Mouse (Mus musculus) urinary bladder, postnatal 25 days (tissue): Measurements from ENCODE around the gene Gpr158.
A peak's percentile ranks its signal among the peaks of the same experiment; 100 is the strongest.
"Not testable (repeated sequence)": the region's sequence is repeated elsewhere in the genome, so short reads cannot be mapped to it uniquely, and the experiment has no call there.

Source experiments
- DNase-seq: peaks from one replicate; pipeline ENCODE4 v3.0.0; 2022; ENCODE audit warnings: low spot score

The Gpr158 gene

DNA sequence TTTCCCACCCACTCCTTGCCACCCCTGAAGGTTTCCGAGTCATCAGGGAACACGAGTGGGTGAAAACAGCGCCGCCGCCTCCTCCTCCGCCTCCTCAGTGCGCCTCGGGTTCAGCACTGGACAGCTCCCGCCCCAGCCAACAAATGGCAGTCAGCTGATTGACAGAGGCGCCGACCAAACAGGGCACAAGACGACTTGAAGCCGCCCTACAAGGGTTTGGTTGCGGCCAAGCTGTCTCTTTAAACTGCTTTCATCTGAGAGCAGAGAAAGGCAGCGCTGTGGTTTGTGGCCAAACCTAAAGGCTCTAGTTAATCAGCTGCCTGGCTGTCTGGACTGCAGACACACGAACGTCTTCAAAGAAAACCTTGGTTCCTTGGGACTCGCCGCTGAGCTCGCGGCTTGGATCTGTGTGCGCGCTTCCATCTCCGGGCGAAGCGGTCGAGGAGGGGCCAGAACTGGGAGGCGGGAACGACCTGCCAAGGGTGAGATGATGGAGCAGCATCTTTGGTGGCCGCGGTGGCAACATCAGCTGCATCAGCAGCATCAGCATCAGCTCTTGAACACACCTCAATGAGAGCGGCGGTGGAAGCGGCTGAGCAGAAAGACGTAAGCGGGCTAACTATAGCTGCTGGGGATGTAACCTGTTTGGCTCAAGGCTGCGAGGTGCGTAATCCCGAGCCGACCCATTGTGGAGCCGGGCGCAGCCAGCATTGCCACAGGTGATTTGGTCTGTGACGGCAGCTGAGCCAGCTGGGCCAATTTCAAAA, at the start of gene Gpr158:
Gene Gpr158 (plus strand): TSS at position 198 of the 767 bp plus-strand sequence.
- peak; percentile 37 for DNase-seq

DNA sequence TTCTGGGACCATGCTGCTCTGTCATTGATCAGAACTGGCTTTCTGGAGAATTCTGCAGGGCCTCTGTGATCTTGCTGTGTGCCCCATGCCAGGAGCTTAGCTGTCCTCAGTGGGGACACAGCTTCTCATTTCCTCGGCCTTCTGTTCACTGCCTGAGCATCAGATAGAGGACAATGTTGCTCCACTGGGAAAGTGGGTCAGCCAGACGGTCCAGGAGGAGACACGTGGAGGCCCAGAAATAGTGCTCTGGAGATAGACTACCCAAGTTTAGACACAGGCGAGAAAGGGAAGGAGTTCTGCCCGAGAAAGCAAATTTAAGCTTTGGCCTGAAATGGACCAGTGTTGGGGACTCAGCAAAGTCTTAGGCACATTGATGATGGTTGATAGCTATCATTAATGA, 23.5 kb upstream of the Gpr158 start:
- no peak for DNase-seq

DNA sequence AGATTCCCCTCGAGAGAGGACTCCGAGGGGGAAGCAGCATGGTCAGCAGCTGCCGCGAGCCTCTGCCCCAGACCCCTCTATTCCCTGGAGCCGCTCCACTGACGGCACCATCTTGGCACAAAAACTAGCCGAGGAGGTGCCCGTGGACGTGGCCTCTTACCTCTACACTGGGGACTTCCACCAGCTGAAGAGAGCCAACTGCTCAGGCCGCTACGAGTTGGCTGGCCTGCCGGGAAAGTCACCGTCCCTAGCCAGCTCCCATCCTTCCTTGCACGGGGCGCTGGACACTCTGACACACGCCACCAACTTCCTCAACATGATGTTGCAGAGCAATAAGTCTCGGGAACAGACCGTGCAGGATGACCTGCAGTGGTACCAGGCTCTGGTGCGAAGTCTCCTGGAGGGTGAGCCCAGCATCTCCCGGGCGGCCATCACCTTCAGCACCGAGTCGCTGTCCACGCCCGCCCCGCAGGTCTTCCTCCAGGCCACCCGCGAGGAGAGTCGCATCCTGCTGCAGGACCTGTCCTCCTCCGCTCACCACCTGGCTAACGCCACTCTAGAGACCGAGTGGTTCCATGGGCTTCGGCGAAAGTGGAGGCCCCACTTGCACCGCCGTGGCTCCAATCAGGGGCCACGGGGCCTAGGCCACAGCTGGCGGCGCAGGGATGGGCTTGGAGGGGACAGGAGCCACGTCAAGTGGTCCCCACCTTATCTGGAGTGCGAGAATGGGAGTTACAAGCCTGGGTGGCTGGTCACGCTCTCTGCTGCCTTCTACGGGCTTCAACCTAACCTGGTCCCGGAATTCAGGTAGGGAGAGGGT, 1.2 kb downstream of the Gpr158 start:
- no peak for DNase-seq

DNA sequence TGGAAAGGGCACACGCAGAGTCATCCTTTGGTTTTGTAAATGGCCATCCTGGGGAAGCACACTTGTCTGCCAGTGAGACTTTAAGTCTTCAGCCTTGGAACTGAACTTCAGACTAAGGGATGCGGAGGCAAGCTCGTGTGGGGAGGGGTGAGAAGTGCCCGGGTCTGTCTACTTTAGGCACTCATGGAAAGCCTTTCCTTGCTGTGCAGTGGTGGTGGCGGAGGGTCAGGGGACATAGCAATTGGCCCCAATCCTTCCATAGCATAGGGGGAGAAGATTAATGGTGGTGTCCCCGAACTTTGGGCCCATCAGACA, 1.8 kb downstream of the Gpr158 start:
- DNase-seq, result no peak

DNA sequence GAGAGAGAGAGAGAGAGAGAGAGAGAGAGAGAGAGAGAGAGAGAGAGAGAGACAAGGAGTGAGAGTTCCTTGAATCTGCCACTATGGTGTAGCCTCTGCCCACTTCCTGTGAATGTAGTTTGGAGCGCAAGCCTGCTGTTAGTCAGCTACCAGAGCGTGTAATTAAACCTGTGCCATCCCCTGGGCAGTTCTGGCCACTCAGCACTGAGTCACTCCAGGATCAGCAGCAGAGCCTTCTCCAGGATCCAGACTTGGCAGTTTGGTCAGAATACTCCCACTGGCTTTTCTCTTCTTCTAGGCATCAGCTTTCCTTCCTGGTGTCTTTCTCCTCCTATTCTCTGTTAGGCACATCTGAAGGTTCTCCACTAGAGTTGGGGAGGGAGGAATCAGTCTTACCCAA, 2.2 kb downstream of the Gpr158 start:
- DNase-seq, result no peak

DNA sequence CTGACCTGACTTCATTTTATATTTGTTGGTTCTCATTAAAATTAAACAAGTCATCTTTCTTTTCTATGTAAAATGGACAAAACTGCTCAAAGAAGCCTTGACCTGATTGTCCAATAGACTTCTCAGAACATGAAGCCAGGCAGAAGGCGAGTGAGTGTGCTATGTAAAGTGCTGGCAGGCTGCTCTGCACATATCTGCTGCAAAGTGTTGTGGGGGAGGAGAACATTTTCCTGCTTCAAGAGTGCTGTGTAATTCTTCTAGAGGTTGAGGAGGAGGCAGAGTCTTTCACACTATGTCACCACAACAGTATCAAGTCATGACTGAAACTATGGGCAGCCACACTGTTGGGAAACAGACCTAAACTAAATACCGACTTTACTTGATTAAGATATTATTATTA, 12.2 kb downstream of the Gpr158 start:
- DNase-seq, result no peak

DNA sequence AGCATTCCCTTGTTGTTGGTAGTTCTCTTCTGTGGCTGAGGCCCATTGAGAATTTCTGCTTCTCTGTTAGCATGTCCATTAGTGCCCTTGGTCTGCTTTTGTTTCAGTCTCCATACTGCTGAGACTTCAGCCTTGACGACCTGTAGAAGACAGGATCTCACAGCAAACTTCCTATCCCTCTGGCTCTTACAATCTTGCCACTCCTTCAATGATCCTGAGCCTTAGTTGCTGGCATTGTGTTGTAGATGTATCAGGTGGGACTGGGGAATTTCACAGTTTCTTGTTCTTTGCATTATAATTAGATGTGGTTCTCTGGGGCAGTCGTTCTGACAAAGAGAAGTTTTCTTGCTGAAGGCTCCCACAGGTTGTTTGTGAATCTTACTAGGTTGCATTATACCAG, 25.4 kb downstream of the Gpr158 start:
- no peak for DNase-seq

DNA sequence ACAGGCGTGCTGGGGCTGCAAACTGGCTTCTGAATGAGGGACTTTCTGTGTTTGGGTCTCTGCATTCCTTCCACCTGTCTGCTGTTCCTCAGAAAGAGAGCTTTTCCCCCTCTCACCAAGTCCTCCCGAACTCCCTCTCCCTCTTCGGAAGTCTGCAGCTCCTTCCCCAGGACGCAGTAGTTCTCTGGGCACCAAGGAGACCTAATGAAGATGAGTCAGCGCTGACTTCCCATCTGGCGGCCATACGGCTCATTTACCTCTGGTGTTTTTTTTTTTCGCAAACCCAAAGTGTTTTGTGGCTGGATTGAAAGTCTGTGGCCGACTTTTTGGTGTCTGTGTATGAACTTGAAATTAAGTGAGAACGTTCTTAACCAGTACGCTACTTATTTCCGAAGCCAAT, 30.0 kb downstream of the Gpr158 start:
- DNase-seq, result no peak

DNA sequence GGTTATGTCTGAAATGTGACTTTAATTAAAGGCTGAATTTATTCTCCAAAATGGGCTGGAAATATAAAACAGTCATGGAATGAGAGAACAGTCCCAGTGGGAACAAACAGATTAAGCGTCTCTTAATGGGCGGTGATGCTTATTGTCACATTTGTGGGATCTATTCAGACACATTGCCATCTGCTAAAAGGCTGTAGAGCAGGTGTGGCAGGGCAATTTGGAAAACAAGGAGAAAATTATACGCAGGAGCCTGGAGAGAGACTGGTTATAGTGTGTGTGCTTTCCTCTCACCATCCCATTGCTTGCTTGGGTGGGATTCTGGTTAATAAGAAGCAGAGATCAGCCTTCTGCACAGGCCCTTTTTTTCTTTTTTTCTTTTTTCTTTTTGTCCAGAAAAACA, 32.3 kb downstream of the Gpr158 start:
- DNase-seq, result no peak

DNA sequence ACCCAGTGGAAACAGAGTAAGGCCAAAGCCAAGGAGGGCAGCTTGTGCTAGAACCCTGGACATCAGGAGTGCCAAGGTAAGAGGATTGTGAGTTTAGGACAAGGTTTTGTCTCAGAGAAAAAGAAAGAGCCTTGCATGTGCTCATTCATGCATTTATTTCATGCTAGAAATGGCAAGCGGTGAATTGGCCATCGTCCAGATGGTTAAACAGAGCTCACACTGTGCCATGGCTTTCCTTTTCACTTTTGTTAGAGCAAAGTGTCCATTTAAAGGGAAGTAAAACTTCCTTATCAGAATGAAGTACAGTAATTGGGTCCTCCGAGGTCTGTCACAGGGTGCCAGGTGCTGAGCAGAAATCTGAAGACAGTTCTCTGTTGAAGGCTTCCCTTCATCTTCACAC, 38.3 kb downstream of the Gpr158 start:
- DNase-seq, result no peak

DNA sequence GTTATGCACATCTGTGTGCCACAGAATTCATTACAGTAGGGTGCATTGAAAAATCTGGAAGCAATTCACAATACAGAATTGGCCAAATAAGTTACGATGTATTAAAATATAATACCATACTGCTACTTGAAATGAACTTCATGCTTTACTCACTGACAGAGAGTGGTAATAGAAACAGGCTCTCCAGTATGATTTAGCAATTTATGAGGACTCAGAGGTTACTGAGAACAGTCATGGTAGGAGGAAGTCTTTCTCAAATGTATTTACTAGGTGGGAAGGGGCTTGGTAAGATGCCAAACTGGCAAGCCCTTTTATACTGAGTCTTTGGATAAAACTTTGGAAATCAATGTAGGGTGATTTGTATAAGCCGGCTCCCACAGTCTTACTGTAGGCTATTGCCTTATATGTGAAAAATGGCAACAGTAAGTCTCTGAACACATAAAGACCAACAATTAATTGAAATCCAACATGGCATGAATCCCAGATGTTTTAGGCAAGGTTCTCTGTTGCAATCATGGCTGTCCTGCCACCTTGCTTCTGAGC, 40.2 kb downstream of the Gpr158 start:
- DNase-seq, result no peak

DNA sequence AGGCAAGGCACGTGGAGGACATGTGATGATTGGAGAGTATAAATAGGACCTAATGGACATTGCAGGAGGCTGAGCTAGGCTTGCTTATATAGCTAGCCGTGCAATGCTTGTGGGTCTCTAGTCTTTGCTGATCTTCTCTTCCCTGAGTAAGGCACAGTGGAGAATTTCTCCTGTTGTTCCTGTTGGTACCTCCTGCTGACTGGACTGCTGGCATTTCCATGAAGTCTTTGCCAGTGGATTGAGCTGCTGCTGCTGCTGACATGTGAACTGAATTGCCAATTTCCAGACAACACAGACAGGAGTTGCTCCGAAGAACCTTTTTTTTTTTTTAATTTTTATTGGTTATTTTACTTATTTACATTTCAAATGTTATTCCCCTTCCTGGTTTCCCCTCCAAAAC, 41.5 kb downstream of the Gpr158 start:
- DNase-seq, result no peak

DNA sequence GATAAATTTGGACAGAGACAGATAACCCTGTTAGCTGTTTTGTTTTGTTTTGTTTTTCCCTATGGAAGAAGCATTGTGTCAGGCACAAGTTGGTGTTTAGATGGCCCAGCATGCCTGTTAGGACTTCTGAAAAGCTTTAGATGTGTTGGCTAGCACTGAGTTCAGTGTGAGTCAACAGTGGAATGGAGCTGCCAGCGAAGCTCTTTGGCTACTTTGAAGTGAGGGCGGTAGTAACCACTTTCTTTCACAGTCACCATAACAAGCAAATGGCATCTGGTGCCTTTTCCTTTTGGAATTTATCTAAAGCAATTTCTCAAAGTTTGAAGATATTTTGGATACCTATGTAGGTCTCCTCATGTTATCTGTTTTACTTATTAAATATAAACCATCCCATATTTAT, 62.9 kb downstream of the Gpr158 start:
- DNase-seq, result no peak

DNA sequence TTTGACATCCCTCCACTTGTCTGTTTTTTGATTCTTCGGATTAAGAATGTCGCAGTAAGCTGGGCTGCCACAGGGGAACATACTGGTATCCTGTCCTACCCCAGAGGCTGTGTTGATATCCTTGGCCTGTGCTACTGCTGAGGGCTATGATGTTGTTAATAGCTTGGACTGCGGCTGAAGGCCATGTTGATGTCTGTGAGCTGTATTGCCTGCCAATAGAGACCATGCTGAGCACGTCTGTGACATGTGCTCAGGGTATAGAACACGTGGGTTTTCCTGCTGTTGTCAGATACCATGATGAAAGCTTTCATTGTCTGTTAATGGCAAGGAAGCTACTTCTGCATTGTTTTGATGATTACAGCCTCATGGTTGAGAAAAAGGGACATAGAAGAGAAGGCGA, 63.8 kb downstream of the Gpr158 start:
- DNase-seq, result no peak

DNA sequence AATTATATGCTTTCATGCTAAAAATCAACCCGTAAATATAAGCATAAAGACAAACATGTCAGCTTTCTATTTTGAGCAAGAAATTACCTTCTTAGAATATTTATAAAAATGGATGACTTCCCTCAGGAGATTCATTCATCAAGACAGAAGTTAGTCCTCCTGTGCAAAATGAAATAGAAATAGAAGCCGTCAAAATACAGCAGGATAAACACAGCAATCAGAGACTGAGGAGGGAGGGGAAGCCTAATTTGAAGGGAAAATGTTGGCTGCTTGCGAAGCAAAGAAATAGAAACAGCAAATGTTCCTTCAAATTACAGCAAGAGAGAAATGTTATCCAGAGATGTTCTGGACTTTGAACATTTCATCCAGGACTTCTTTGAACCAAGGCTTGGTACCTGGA, 72.3 kb downstream of the Gpr158 start:
- no peak for DNase-seq

DNA sequence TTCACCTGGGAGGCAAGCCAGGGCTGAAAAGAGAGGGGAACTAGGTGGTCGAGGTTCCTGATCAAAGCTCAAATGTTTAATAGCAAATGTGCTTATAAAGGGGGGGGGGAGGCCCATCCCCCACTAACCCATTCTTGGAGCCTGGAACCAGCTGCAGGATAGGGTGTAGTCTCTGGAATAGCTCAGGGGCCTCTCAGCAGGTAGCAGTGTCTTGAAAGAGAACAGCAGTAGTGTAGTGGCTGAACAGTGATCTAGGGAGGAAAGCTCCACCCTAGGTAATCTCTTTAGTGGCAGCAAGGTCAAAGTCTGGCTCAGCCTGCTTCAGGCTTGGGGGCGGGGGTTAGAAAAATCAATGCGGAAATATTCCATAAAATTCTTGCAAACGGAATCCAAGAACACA, 93.3 kb downstream of the Gpr158 start:
- DNase-seq, result not testable (repeated sequence)

DNA sequence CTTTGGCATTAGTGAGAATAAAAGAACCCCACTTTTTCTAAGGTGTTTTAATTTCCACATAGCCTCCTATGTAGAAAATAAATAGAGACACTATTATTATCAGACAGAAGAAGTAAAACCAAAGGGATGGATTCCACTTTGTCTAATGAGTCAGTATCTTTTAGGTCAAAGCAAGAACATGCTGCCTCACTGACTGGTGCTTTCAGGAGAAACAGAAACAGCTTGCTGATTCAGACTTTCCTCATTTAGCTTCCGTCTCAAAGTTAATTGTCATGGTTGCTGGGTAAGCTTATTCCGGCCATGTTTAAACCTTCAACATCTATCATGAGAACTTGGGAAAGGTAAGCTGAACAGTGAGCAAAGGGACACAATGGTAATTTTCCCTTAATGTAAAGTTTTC, 107.6 kb downstream of the Gpr158 start:
- no peak for DNase-seq

DNA sequence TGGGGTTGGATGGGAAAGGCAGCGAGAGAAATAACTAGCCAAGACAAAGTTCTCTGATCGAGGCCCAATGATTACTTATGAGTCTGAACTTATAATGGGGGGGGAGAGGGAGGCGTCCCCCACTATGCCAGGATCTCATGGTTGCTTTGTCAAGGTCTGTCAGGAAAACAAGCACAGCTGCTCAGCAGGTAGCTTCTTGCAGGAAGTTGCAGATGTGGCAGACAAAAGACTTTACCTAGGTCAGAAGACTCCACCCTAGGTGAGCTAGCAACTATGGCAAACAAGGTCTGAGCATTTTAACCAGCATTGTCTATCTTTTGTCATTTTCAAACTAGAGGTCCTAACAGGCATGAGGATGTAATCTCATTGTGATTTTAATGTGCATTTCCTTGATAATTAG, 129.5 kb downstream of the Gpr158 start:
- no peak for DNase-seq

DNA sequence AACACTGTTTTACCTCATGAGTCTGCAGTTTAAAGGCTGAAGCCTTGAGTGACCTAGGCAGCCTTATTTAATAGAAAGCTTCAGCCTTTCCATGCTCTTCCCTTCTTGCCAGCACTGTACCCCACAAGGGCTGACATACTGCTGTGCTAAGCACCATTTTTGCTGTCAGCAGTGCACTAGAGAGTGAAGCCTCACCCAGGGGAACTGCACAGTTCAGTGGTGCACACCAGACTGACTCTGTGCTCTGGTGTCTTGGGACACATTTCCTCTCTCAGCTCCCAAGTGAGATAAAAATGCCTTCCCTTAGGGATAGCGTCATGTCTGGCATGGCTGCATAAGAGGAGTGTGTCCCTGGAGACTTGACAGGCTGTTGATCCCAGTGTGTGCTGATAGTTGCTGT, 130.6 kb downstream of the Gpr158 start:
- DNase-seq, result no peak

DNA sequence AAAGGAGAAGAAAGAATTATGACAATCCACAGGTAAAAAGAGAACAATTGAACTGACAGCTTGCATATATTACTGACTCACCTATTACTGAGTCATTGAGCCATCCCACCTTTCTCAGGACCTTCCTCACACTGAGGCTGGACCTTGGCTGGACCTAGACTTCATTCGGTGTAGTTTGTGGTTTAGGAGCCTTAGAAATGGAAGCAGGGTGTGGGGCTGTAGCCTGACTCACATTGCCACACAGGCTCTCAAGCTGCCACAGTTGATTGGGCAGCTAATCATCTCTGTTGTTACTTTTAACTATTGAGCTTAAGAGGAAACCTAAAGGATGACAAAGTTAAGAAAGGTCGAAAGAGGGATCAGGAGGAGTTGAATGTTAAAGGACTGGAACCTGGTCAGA, 132.1 kb downstream of the Gpr158 start:
- no peak for DNase-seq

DNA sequence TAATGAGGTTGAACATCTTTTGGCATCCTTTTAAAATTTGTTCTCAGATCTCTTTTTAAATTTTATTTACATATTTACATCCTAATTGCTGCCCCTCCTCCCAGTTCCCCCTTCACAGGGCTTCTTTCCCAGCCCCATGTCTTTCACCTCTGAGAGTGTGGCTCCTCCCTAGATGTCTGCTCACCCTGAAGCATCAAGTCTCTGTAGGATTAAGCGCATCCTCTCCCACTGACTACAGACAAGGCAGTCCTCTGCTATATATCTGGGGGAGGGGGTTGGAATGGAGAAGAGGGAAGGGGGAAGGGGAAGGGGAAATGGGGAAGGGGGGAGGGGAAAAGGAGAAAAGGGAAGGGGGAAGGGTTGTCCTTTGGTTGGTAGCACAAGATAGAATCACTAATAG, 140.1 kb downstream of the Gpr158 start:
- no peak for DNase-seq

DNA sequence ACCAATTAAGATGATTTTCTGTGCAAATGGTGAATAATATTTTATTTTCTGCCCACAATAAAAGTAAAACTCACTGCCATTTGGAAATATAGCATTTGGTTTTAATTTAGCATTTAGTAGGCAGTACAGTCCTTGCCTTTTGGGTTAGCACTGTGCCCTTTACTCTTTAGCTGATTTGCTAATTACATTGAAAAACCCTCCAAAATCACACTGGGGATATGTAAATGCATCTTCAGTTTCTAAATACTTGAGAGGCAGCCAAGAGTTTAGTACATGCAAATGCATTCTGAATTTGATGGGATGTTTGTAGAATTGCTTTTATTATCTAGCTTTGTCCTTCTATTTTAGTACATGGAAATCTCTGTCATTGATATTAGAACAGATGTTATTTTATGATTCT, 163.4 kb downstream of the Gpr158 start:
- no peak for DNase-seq

DNA sequence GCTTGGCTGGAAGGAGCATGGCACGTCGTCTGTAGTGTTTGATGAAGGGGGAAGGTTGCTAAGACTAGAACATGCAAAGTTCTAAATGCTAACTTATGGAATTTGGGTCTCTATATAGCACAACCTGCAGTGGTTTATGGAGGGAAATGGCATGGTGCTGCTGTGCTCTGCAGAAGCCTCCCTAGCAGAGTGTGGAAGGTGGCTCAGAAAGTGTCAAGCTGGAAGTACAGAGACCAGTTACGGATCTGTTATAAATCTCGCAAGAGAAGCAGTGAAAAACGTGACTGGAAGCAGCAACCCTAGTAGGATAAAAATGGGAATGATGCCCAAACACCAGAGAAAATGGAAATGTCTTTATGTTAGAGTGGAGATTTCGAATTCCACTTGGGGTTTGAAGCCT, 251.8 kb downstream of the Gpr158 start:
- DNase-seq, result no peak

DNA sequence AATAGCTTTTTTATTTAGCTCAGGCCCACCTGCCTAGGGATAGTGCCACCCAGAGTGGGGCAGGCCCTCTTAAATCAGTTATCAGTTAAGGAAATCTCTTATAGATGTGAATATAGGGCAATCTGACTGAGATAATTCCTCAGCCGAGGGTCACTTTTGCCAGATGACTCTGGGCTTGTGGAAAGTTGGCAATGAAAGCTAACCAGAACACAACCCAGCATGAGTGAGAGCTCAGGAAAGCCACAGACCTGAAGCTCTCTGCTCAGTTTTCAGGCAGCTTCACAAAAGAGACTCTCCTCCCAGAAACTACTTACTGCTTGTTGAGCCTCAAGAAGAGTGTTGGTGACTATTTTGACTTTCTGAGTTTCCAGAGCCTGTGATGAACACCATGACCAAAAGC, 264.8 kb downstream of the Gpr158 start:
- no peak for DNase-seq
